Mouse (Mus musculus): ENCODE results near the gene Trove2. TPM values are rescaled to one million over a fixed set of nuclear protein-coding genes. Genes with fewer than 3 reads are reported as not detected.

The Trove2 gene
- total and polyA plus RNA-seq, 2 experiments, result 0.24 to 3.3 TPM

DNA sequence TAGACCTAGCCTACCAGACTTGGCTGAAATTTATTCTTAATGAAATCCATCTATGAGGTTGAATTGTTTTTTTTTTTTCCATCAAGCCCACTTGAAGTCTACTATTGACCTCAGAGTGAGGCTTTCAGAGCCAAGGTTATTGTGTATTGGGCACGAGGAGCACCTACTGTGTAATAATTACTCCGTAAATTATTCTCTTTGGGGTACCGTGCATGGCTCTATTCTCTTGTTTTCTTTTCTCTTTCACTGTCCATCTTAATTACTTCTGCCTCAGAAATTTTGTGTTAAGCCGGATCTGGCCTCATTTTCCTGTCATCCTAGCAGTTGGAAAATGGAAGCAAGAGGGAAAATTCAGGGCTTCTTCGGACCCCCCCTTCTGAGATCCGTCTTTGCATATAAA, 34.7 kb downstream of the Trove2 start:
- 98% methylated on average over 6 of the region's 6 CpGs for WGBS
- no peak overlapping the region for H3K27ac ChIP-seq (replicated peaks; ENCODE audit: insufficient read depth, low read depth, low read length)
- no peak overlapping the region for H3K4me3 ChIP-seq (ENCODE audit: insufficient read depth, low read depth, low read length)
- H3K27me3 ChIP-seq (ENCODE audit: control insufficient read depth, insufficient read depth, low read length), result no peaks in the 10 kb centered on the region
- H3K79me2 ChIP-seq (ENCODE audit: control insufficient read depth, insufficient read depth, low read length), result no peaks in the 10 kb centered on the region
- H3K9ac ChIP-seq (ENCODE audit: low read depth, low read length), result no peak overlapping the region
- no peak for DNase-seq (ENCODE audit: extremely low read depth, low read depth, low spot score)
- TF ChIP-seq POLR2A (IDR thresholded peaks at IDR 0.05; ENCODE audit: extremely low read depth, insufficient read depth, low read length), result no peak
- TF ChIP-seq CTCF (IDR thresholded peaks at IDR 0.05; ENCODE audit: low read depth, low read length), result no peak
- H3K4me1 ChIP-seq (ENCODE audit: control insufficient read depth, insufficient read depth, low read length), result peaks cover 5% of the 10 kb centered on the region; the same call in 1 of the 2 replicates
- H3K36me3 ChIP-seq (ENCODE audit: control insufficient read depth, insufficient read depth, low read length), result peaks cover 37% of the 10 kb centered on the region

DNA sequence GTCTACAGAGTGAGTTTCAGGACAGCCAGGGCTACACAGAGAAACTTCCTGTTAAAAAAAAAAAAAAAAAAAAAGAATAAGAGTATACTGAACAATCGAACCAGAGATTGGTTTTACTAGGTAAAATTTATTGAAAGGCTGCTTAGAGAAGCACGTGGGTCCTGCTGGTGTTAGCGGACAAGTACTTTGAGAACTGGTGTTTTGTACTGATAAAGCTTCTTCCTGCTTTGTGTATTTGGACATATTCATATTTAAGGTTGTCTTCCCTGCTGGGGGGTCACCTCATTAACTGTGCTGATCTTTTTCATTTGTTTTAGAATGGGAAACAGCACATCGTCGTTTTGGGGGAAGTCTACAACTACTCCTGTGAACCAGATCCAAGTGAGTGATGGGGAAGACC, 35.5 kb downstream of the Trove2 start:
- Histone ChIP-seq H3K9ac (ENCODE audit: low read depth, low read length) (no peak overlapping the region), H3K27ac (replicated peaks; ENCODE audit: insufficient read depth, low read depth, low read length) (no peak overlapping the region), H3K4me3 (ENCODE audit: insufficient read depth, low read depth, low read length) (no peak overlapping the region), H3K36me3 (ENCODE audit: control insufficient read depth, insufficient read depth, low read length) (peaks cover 28% of the 10 kb centered on the region), H3K79me2 (ENCODE audit: control insufficient read depth, insufficient read depth, low read length) (no peaks in the 10 kb centered on the region), H3K4me1 (ENCODE audit: control insufficient read depth, insufficient read depth, low read length) (peaks cover 5% of the 10 kb centered on the region; the same call in 1 of the 2 replicates), H3K27me3 (ENCODE audit: control insufficient read depth, insufficient read depth, low read length) (no peaks in the 10 kb centered on the region)
- no peak for DNase-seq (ENCODE audit: extremely low read depth, low read depth, low spot score)
- TF ChIP-seq CTCF (IDR thresholded peaks at IDR 0.05; ENCODE audit: low read depth, low read length) (no peak), POLR2A (IDR thresholded peaks at IDR 0.05; ENCODE audit: extremely low read depth, insufficient read depth, low read length) (no peak)
- 88% methylated on average over 5 of the region's 5 CpGs for WGBS

DNA sequence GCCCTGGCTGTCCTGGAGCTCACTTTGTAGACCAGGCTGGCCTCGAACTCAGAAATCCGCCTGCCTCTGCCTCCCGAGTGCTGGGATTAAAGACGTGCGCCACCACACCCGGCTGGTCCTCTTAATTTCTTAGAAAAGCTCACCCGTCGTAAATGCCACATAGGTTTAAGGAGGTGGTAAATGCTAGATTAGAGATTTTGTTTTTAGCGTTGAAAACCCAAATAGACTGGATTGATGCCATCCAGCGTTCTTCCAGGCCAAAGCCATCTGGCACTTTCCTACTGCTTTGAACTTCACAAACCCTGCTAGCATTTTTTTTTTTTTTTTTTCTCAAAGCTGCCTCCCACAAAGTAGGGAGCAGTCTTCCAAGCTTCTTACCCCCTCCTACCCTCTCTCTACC, 36.3 kb downstream of the Trove2 start:
- Histone ChIP-seq H3K36me3 (ENCODE audit: control insufficient read depth, insufficient read depth, low read length) (peaks cover 21% of the 10 kb centered on the region), H3K27ac (replicated peaks; ENCODE audit: insufficient read depth, low read depth, low read length) (no peak overlapping the region), H3K4me3 (ENCODE audit: insufficient read depth, low read depth, low read length) (no peak overlapping the region), H3K9ac (ENCODE audit: low read depth, low read length) (no peak overlapping the region), H3K79me2 (ENCODE audit: control insufficient read depth, insufficient read depth, low read length) (no peaks in the 10 kb centered on the region), H3K4me1 (ENCODE audit: control insufficient read depth, insufficient read depth, low read length) (peaks cover 5% of the 10 kb centered on the region; the same call in 1 of the 2 replicates), H3K27me3 (ENCODE audit: control insufficient read depth, insufficient read depth, low read length) (no peaks in the 10 kb centered on the region)
- WGBS, result 89% methylated on average over 10 of the region's 10 CpGs
- no peak for DNase-seq (ENCODE audit: extremely low read depth, low read depth, low spot score)
- TF ChIP-seq POLR2A (IDR thresholded peaks at IDR 0.05; ENCODE audit: extremely low read depth, insufficient read depth, low read length), result no peak

DNA sequence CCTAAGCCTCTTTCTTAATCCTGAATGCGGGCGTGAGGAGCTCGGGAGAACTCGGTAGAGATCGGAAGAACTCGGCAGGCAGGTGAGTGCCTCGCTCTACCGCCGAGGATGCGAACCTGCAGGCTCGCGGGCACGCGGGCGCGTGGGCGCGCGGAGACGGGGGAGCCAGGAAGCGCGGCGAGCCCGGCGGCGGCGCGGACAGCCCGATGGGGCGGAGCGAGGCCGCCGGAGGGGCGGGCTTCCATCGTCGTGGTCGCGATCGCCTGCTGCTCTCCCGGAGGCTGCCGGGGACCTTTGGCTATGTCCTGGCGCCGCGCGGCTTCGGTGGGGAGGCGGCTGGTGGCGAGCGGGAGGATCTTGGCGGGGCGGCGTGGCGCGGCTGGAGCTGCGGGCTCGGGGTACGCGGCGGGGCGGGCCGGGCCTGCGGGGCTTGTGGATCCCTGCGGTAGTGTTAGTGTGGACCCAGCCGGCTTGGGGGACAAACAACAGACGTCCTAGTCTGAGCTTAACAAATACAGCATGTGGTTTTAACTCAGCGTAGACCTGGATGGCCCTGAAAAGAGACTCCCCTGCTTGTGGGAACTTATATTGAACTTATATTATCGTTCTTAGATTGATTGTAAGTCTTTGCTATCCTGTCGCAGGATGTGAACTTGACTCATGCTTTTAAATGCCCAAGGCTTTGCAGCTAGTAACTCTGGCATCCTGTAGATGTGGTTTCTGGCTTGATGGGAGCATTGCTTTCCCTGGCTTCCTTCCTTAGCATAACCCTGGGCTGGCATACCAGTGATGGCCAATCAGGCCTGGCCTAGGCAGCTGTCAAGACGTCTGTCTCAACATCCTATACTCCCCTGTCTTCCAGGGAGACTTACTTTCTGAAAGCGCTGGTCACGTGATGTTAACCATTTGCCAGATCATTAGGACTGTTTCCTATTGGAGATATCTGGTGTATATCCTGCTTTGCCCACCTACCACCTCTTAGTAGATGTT, 37.2 kb downstream of the Trove2 start:
- H3K4me3 ChIP-seq (ENCODE audit: insufficient read depth, low read depth, low read length), result peak overlapping the region; percentile 93
- peak overlapping the region; percentile 35 for H3K27ac ChIP-seq (replicated peaks; ENCODE audit: insufficient read depth, low read depth, low read length)
- peak; percentile 56 for DNase-seq (ENCODE audit: extremely low read depth, low read depth, low spot score)
- peaks cover 5% of the 10 kb centered on the region; the same call in 1 of the 2 replicates for H3K4me1 ChIP-seq (ENCODE audit: control insufficient read depth, insufficient read depth, low read length)
- TF ChIP-seq POLR2A (IDR thresholded peaks at IDR 0.05; ENCODE audit: extremely low read depth, insufficient read depth, low read length), result 0 out of 2 replicates have a peak, but pooled peaks have one; percentile 35
- TF ChIP-seq CTCF (IDR thresholded peaks at IDR 0.05; ENCODE audit: low read depth, low read length), result 0 out of 2 replicates have a peak, but pooled peaks have one; percentile 5
- H3K79me2 ChIP-seq (ENCODE audit: control insufficient read depth, insufficient read depth, low read length), result no peaks in the 10 kb centered on the region
- under 1% methylated on average over 71 of the region's 71 CpGs for WGBS
- H3K27me3 ChIP-seq (ENCODE audit: control insufficient read depth, insufficient read depth, low read length), result no peaks in the 10 kb centered on the region
- H3K9ac ChIP-seq (ENCODE audit: low read depth, low read length), result peak overlapping the region; percentile 92
- peaks cover 15% of the 10 kb centered on the region for H3K36me3 ChIP-seq (ENCODE audit: control insufficient read depth, insufficient read depth, low read length)

DNA sequence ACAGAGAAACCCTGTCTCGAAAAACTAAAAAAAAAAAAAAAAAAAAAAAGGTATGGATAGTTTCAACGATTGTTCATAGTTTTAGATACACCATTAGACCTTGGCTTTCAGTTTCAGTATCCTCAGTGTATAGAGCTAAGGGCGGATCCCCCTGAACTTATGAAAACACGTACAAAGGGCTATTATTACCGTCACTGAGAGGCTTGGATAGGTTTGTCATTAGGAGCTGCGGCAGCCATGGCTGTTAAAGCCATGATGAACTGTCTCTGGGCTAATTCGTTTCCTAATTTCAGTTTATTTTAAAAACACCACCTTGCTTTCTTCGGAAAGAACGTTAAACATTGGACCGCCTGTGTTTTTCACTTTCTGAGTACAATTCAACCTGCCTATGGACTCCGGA, 38.1 kb downstream of the Trove2 start:
- peak overlapping the region; percentile 93 for H3K4me3 ChIP-seq (ENCODE audit: insufficient read depth, low read depth, low read length)
- DNase-seq (ENCODE audit: extremely low read depth, low read depth, low spot score), result no peak
- H3K9ac ChIP-seq (ENCODE audit: low read depth, low read length), result peak overlapping the region; percentile 48; the same call in 1 of the 2 replicates
- no peaks in the 10 kb centered on the region for H3K79me2 ChIP-seq (ENCODE audit: control insufficient read depth, insufficient read depth, low read length)
- 15% methylated on average over 11 of the region's 11 CpGs for WGBS
- H3K27me3 ChIP-seq (ENCODE audit: control insufficient read depth, insufficient read depth, low read length), result no peaks in the 10 kb centered on the region
- no peak for TF ChIP-seq POLR2A (IDR thresholded peaks at IDR 0.05; ENCODE audit: extremely low read depth, insufficient read depth, low read length)
- TF ChIP-seq CTCF (IDR thresholded peaks at IDR 0.05; ENCODE audit: low read depth, low read length), result no peak
- no peak overlapping the region for H3K27ac ChIP-seq (replicated peaks; ENCODE audit: insufficient read depth, low read depth, low read length)
- peaks cover 11% of the 10 kb centered on the region; the same call in 1 of the 2 replicates for H3K36me3 ChIP-seq (ENCODE audit: control insufficient read depth, insufficient read depth, low read length)
- H3K4me1 ChIP-seq (ENCODE audit: control insufficient read depth, insufficient read depth, low read length), result peaks cover 5% of the 10 kb centered on the region; the same call in 1 of the 2 replicates

All from liver, adult 2 months (tissue).